Mouse (Mus musculus) heart, postnatal 36 days (tissue): ENCODE data around the gene Piwil4. TPM values are rescaled to one million over a fixed set of nuclear protein-coding genes. Genes with fewer than 3 reads are reported as not detected.

Experiments
- DNase-seq, 2 experiments: peaks; one replicate each; pipeline ENCODE4 v3.0.0; 2021 to 2022
- intact Hi-C: fragments of 180-260 bp; cut with DNase I; formaldehyde crosslinking; loops from one replicate; pipeline ENCODE4 v1.15.1; 2025
- total RNA-seq, 2 experiments: library from RNA; stranded (reverse); gene quantifications; 2 replicates each; pipeline ENCODE4 v1.2.3; 2021

The Piwil4 gene
- not detected for total RNA-seq

- no peak for DNase-seq
- intact Hi-C loops, result no loop called here
Observed at GRCm38 (mm10) chr9:14740151-14740924, at the start of gene Piwil4. Gene Piwil4, minus strand, starts transcription at chr9:14740733.

- DNase-seq, result no peak
- intact Hi-C loops, result no loop called here
Observed at GRCm38 (mm10) chr9:14787356-14787755, 46.8 kb upstream of the Piwil4 start.

GRCm38 (mm10) chr9:14784039-14785002 lies 43.8 kb upstream of the Piwil4 start, which contains the start of the genes Mre11a and Ankrd49:
Gene Mre11a, plus strand, starts transcription at chr9:14784654.
Gene Ankrd49, minus strand, starts transcription at chr9:14784856.
- intact Hi-C loops, result loop anchor here (5.0 kb wide), 1 partner anchor 282 kb away; the partner anchor contains the start of genes Cwc15 and Kdm4d

GRCm38 (mm10) chr9:14778341-14778740 lies 37.8 kb upstream of the Piwil4 start:
- no peak for DNase-seq

More at GRCm38 (mm10) chr9:14784039-14785002, 43.8 kb upstream of the Piwil4 start, which contains the start of the genes Mre11a and Ankrd49:
- DNase-seq, result peak; percentile 88 to 93

GRCm38 (mm10) chr9:14773813-14774212 lies 33.3 kb upstream of the Piwil4 start:
- DNase-seq, result no peak
- intact Hi-C loops, result loop anchor here (2.0 kb wide), 1 partner anchor 241 kb away; no protein-coding TSS in a partner anchor

More at GRCm38 (mm10) chr9:14778341-14778740, 37.8 kb upstream of the Piwil4 start:
- intact Hi-C loops, result no loop called here

GRCm38 (mm10) chr9:14772074-14772473 lies 31.5 kb upstream of the Piwil4 start:
- no peak for DNase-seq
- intact Hi-C loops, result no loop called here

GRCm38 (mm10) chr9:14770803-14771471 lies 30.4 kb upstream of the Piwil4 start, which contains the start of gene 1700012B09Rik:
Gene 1700012B09Rik, minus strand, starts transcription at chr9:14771030.
- intact Hi-C loops, result no loop called here
- DNase-seq, result no peak

- DNase-seq, result no peak
- intact Hi-C loops, result no loop called here
Observed at GRCm38 (mm10) chr9:14769811-14770210, 29.3 kb upstream of the Piwil4 start.

- intact Hi-C loops, result loop anchor here (2.0 to 5.0 kb wide), 2 partner anchors 66 to 242 kb away; no protein-coding TSS in a partner anchor
- DNase-seq, result peak; percentile 21 to 58
Observed at GRCm38 (mm10) chr9:14764765-14765164, 24.2 kb upstream of the Piwil4 start.

GRCm38 (mm10) chr9:14759261-14759660 lies 18.7 kb upstream of the Piwil4 start:
- DNase-seq, result no peak
- intact Hi-C loops, result no loop called here

GRCm38 (mm10) chr9:14758590-14758989 lies 18.1 kb upstream of the Piwil4 start:
- intact Hi-C loops, result no loop called here
- DNase-seq, result no peak

GRCm38 (mm10) chr9:14754469-14754868 lies 13.9 kb upstream of the Piwil4 start:
- DNase-seq, result no peak
- intact Hi-C loops, result no loop called here

GRCm38 (mm10) chr9:14753947-14754346 lies 13.4 kb upstream of the Piwil4 start:
- DNase-seq, result no peak
- intact Hi-C loops, result no loop called here

GRCm38 (mm10) chr9:14752001-14752522 lies 11.5 kb upstream of the Piwil4 start, which contains the start of gene Fut4:
Gene Fut4, minus strand, starts transcription at chr9:14752393.
- intact Hi-C loops, result no loop called here
- peak; percentile 52 to 69 for DNase-seq

GRCm38 (mm10) chr9:14751503-14752000 lies 11.0 kb upstream of the Piwil4 start:
- intact Hi-C loops, result no loop called here
- DNase-seq, result peak; percentile 17 to 18

- peak; percentile 3 to 9 for DNase-seq
- intact Hi-C loops, result no loop called here
Observed at GRCm38 (mm10) chr9:14750901-14751502, 10.5 kb upstream of the Piwil4 start.

GRCm38 (mm10) chr9:14739498-14740150 lies 909 bp downstream of the Piwil4 start:
- DNase-seq, result no peak
- intact Hi-C loops, result no loop called here

- intact Hi-C loops, result no loop called here
- DNase-seq, result no peak
Observed at GRCm38 (mm10) chr9:14730941-14731541, 9.5 kb downstream of the Piwil4 start.
